Mouse (Mus musculus): ENCODE results near the gene Gpc5. TPM values are rescaled to one million over a fixed set of nuclear protein-coding genes. Genes with fewer than 3 reads are reported as not detected.

Gpc5 gene
- polyA plus RNA-seq, 1 experiment from 2014 or later = 0.07 TPM

- Histone ChIP-seq H3K4me2 (replicated peaks; ENCODE audit: low read depth) (no peak overlapping the region), H3K4me3 (ENCODE audit: low read depth, low read length) (no peak overlapping the region), H3K27ac (replicated peaks) (no peak overlapping the region), H3K4me1 (replicated peaks; ENCODE audit: control insufficient read depth, insufficient read depth) (no peaks in the 10 kb centered on the region), H3K36me3 (ENCODE audit: control insufficient read depth, insufficient read depth, low read length) (no peaks in the 10 kb centered on the region), H3K9ac (ENCODE audit: low read length) (no peak overlapping the region), H3K9me3 (ENCODE audit: control insufficient read depth, low read length) (no peaks in the 10 kb centered on the region), H3K27me3 (ENCODE audit: control insufficient read depth, insufficient read depth, low read length) (no peaks in the 10 kb centered on the region)
- peak; percentile 82 for TF ChIP-seq CTCF (IDR thresholded peaks at IDR 0.05; ENCODE audit: low read depth)
- no peak for TF ChIP-seq EP300 (optimal IDR thresholded peaks at IDR 0.05)
- ATAC-seq (ENCODE audit: low FRiP score, low TSS enrichment) (no peak), DNase-seq (ENCODE audit: low spot score) (peak; percentile 20)
- 27% methylated on average over 6 of the region's 6 CpGs for WGBS
These were observed 21.5 kb upstream of the Gpc5 start for GRCm38 (mm10) chr14:115070534-115070933.

- Histone ChIP-seq H3K27me3 (ENCODE audit: control insufficient read depth, insufficient read depth, low read length) (no peaks in the 10 kb centered on the region), H3K9ac (ENCODE audit: low read length) (no peak overlapping the region), H3K27ac (replicated peaks) (no peak overlapping the region), H3K4me1 (replicated peaks; ENCODE audit: control insufficient read depth, insufficient read depth) (no peaks in the 10 kb centered on the region), H3K36me3 (ENCODE audit: control insufficient read depth, insufficient read depth, low read length) (no peaks in the 10 kb centered on the region), H3K4me3 (ENCODE audit: low read depth, low read length) (no peak overlapping the region), H3K4me2 (replicated peaks; ENCODE audit: low read depth) (no peak overlapping the region), H3K9me3 (ENCODE audit: control insufficient read depth, low read length) (no peaks in the 10 kb centered on the region)
- no peak for ATAC-seq (ENCODE audit: low FRiP score, low TSS enrichment)
- 45% methylated on average over 9 of the region's 9 CpGs for WGBS
- no peak for DNase-seq (ENCODE audit: low spot score)
- TF ChIP-seq CTCF (IDR thresholded peaks at IDR 0.05; ENCODE audit: low read depth) (no peak), EP300 (optimal IDR thresholded peaks at IDR 0.05) (no peak)
These were observed 14.7 kb upstream of the Gpc5 start for GRCm38 (mm10) chr14:115077340-115077739.

GRCm38 (mm10) chr14:115078064-115078463 lies 14.0 kb upstream of the Gpc5 start:
- Histone ChIP-seq H3K27me3 (ENCODE audit: control insufficient read depth, insufficient read depth, low read length) (no peaks in the 10 kb centered on the region), H3K36me3 (ENCODE audit: control insufficient read depth, insufficient read depth, low read length) (no peaks in the 10 kb centered on the region), H3K9ac (ENCODE audit: low read length) (no peak overlapping the region), H3K9me3 (ENCODE audit: control insufficient read depth, low read length) (no peaks in the 10 kb centered on the region), H3K4me3 (ENCODE audit: low read depth, low read length) (no peak overlapping the region), H3K4me2 (replicated peaks; ENCODE audit: low read depth) (no peak overlapping the region), H3K4me1 (replicated peaks; ENCODE audit: control insufficient read depth, insufficient read depth) (no peaks in the 10 kb centered on the region), H3K27ac (replicated peaks) (no peak overlapping the region)
- ATAC-seq (ENCODE audit: low FRiP score, low TSS enrichment) (no peak), DNase-seq (ENCODE audit: low spot score) (no peak)
- TF ChIP-seq CTCF (IDR thresholded peaks at IDR 0.05; ENCODE audit: low read depth) (no peak), EP300 (optimal IDR thresholded peaks at IDR 0.05) (no peak)
- WGBS = 62% methylated on average over 7 of the region's 7 CpGs

GRCm38 (mm10) chr14:115081728-115082502 lies 10.1 kb upstream of the Gpc5 start:
- ATAC-seq (ENCODE audit: low FRiP score, low TSS enrichment) = no peak
- Histone ChIP-seq H3K4me3 (ENCODE audit: low read depth, low read length) (no peak overlapping the region), H3K4me2 (replicated peaks; ENCODE audit: low read depth) (no peak overlapping the region), H3K27ac (replicated peaks) (no peak overlapping the region), H3K9ac (ENCODE audit: low read length) (no peak overlapping the region), H3K4me1 (replicated peaks; ENCODE audit: control insufficient read depth, insufficient read depth) (no peaks in the 10 kb centered on the region), H3K36me3 (ENCODE audit: control insufficient read depth, insufficient read depth, low read length) (no peaks in the 10 kb centered on the region), H3K9me3 (ENCODE audit: control insufficient read depth, low read length) (no peaks in the 10 kb centered on the region), H3K27me3 (ENCODE audit: control insufficient read depth, insufficient read depth, low read length) (no peaks in the 10 kb centered on the region)
- TF ChIP-seq EP300 (optimal IDR thresholded peaks at IDR 0.05) = no peak
- no peak for TF ChIP-seq CTCF (IDR thresholded peaks at IDR 0.05; ENCODE audit: low read depth)
- WGBS = 84% methylated on average over 12 of the region's 12 CpGs
- DNase-seq (ENCODE audit: low spot score) = no peak

- H3K36me3 ChIP-seq (ENCODE audit: control insufficient read depth, insufficient read depth, low read length) = no peaks in the 10 kb centered on the region
- H3K4me3 ChIP-seq (ENCODE audit: low read depth, low read length) = no peak overlapping the region
- TF ChIP-seq EP300 (optimal IDR thresholded peaks at IDR 0.05) = no peak
- no peak for TF ChIP-seq CTCF (IDR thresholded peaks at IDR 0.05; ENCODE audit: low read depth)
- ATAC-seq (ENCODE audit: low FRiP score, low TSS enrichment) (no peak), DNase-seq (ENCODE audit: low spot score) (no peak)
- 0 out of 2 replicates have a peak, but pooled peaks cover 2% of the 10 kb centered on the region for H3K27me3 ChIP-seq (ENCODE audit: control insufficient read depth, insufficient read depth, low read length)
- H3K9ac ChIP-seq (ENCODE audit: low read length) = no peak overlapping the region
- 87% methylated on average over 4 of the region's 4 CpGs for WGBS
- H3K27ac ChIP-seq (replicated peaks) = no peak overlapping the region
- H3K4me1 ChIP-seq (replicated peaks; ENCODE audit: control insufficient read depth, insufficient read depth) = no peaks in the 10 kb centered on the region
- H3K4me2 ChIP-seq (replicated peaks; ENCODE audit: low read depth) = no peak overlapping the region
- no peaks in the 10 kb centered on the region for H3K9me3 ChIP-seq (ENCODE audit: control insufficient read depth, low read length)
These were observed 1.5 kb upstream of the Gpc5 start for GRCm38 (mm10) chr14:115090516-115090915.

- DNase-seq (ENCODE audit: low spot score) = no peak
- Histone ChIP-seq H3K9ac (ENCODE audit: low read length) (peak overlapping the region; percentile 24), H3K9me3 (ENCODE audit: control insufficient read depth, low read length) (no peaks in the 10 kb centered on the region)
These were observed 495 bp downstream of the Gpc5 start for GRCm38 (mm10) chr14:115092510-115092909.

More at GRCm38 (mm10) chr14:115092510-115092909, 495 bp downstream of the Gpc5 start:
- peak overlapping the region; percentile 52 for H3K4me3 ChIP-seq (ENCODE audit: low read depth, low read length)
- TF ChIP-seq CTCF (IDR thresholded peaks at IDR 0.05; ENCODE audit: low read depth) (no peak), EP300 (optimal IDR thresholded peaks at IDR 0.05) (no peak)
- no peaks in the 10 kb centered on the region for H3K36me3 ChIP-seq (ENCODE audit: control insufficient read depth, insufficient read depth, low read length)
- H3K4me1 ChIP-seq (replicated peaks; ENCODE audit: control insufficient read depth, insufficient read depth) = no peaks in the 10 kb centered on the region
- peak overlapping the region; percentile 80 for H3K4me2 ChIP-seq (replicated peaks; ENCODE audit: low read depth)
- no peak overlapping the region for H3K27ac ChIP-seq (replicated peaks)
- under 1% methylated on average over 33 of the region's 33 CpGs for WGBS
- 0 out of 2 replicates have a peak, but pooled peaks cover 2% of the 10 kb centered on the region for H3K27me3 ChIP-seq (ENCODE audit: control insufficient read depth, insufficient read depth, low read length)
- ATAC-seq (ENCODE audit: low FRiP score, low TSS enrichment) = peak; percentile 54
